Mouse (Mus musculus) urinary bladder, postnatal 36 days (tissue): Measurements from ENCODE around the gene Ankrd44.
A peak's percentile ranks its signal among the peaks of the same experiment; 100 is the strongest.

Source experiments
- DNase-seq, 2 experiments: peaks; one replicate each; pipeline ENCODE4 v3.0.0; 2022; ENCODE audit warnings: low spot score in 2 of 2, mixed read lengths in 1 of 2

Ankrd44 gene

GRCm38 (mm10) chr1:54759841-54760240 lies 166.3 kb downstream of the Ankrd44 start:
- no peak for DNase-seq

GRCm38 (mm10) chr1:54757291-54757690 lies 168.9 kb downstream of the Ankrd44 start:
- DNase-seq, result no peak

- DNase-seq, result no peak
Measured at GRCm38 (mm10) chr1:54755690-54756365, 170.4 kb downstream of the Ankrd44 start.

- no peak for DNase-seq
Measured at GRCm38 (mm10) chr1:54749961-54750360, 176.2 kb downstream of the Ankrd44 start.

GRCm38 (mm10) chr1:54749516-54749915 lies 176.7 kb downstream of the Ankrd44 start:
- DNase-seq, result peak in 1 of 2 experiments; percentile 35

- peak in 1 of 2 experiments; percentile 35 for DNase-seq
Measured at GRCm38 (mm10) chr1:54747785-54748420, 178.3 kb downstream of the Ankrd44 start.

GRCm38 (mm10) chr1:54745666-54746065 lies 180.5 kb downstream of the Ankrd44 start:
- DNase-seq, result no peak

GRCm38 (mm10) chr1:54744171-54744570 lies 182.0 kb downstream of the Ankrd44 start:
- no peak for DNase-seq

GRCm38 (mm10) chr1:54743072-54743471 lies 183.1 kb downstream of the Ankrd44 start:
- no peak for DNase-seq

DNA sequence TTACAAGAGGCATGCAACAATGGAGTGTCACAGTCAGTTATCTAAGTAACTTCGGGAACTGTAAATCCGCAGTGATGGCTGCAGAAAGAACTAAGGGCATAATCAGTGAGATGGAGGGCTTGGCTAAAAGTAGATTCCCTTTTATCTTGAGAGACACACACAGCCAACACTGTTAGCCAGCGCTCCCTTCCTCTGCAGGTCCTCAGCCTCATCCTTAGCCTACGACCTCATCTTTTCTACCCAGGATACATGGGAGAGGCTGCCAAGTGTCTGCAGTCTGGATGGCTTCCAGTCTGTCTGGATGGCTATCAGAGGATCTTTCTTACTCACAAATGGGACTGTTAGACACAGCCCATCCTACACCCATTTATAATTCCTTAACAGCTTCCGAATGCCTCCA lies 185.3 kb downstream of the Ankrd44 start:
- peak in 1 of 2 experiments; percentile 12 for DNase-seq

DNA sequence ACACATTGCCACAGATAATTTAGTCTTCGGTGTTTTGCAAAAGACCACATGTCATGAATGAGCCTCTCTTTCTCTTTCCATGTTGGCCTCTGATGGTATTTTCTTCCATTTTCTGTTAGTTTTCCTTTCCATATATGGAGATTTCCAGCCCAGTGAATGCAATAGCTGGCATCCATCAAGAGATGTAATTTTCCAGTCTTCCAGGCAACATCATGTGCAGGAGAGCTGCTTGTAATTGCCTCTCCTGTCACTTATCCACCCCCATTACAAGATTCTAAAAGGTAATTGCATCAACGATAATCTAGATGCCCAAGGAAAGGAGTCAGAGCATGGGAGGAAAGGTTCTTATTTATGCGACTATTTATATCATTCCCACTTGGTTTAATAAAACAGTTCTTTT lies 188.7 kb downstream of the Ankrd44 start:
- no peak for DNase-seq

DNA sequence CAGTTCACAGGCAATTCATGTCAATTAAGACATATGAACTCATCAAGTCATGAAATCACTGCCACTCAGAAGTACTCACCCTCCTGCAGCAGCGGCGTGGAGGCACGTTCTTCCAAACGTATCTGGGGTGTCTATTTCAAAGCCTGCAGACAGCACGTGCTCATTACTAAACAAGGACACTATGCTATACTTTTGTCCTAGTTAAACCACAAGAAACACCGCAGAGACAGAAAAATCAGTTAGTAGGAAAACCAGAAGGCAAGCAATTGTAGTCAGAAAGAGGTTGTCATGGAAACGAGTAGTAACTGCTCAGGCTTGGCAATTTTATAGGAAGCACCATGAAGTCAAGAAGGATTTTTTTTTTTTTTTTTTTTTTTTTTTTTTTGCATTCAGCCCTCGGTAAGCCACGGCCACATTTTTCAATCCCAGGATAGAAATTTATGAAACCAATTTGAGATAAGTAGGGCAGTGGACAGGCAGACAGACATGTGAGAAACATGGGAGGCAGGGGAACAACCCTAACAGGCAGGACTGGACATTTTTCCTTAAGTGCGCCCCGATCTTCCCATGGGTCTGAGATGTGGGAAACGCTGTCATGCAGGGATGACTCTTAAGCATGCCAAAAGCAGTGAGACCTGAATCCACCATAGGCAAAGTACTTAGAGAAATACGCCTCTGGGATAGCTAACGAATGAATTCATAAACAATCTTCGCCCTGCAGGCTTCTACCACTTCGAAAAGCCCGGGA lies 191.1 kb downstream of the Ankrd44 start:
- DNase-seq, result no peak

- DNase-seq, result peak in 1 of 2 experiments; percentile 56
Measured at GRCm38 (mm10) chr1:54729316-54729715, 196.9 kb downstream of the Ankrd44 start.

GRCm38 (mm10) chr1:54726555-54726954 lies 199.6 kb downstream of the Ankrd44 start:
- no peak for DNase-seq

- DNase-seq, result no peak
Measured at GRCm38 (mm10) chr1:54716921-54717320, 209.3 kb downstream of the Ankrd44 start.

DNA sequence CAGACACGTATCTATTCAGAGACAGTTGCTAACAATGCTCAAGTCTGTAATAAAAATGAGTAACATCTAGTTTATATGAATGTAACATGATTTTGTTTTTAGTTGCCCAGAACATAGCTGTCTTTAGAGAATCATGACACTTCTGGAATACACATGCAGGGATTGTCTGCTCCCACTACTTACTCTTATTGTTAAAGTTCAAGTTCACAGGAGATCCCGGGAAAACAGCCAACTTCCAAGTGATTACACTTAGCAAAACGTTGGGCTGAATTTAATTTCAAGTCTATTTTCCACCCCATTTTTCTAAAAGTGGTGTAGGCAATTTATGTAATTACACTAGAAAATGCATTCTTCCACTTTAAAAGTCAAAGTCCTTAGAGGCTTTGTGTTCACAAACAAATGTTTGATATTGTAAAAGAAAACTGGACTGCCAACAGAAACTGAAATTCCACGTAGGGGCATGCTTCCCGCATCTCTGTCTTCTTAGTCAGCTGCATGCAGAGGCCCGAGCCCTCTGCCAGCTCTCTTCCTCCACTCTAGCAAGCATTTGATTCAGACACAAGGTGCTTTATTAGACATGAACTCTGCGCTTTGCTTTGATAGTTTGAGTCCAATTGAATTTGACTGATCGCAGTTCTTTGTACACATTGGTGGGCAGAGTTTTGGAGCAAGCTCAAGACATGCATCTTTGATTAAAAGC lies 211.0 kb downstream of the Ankrd44 start:
- no peak for DNase-seq

GRCm38 (mm10) chr1:54713231-54714173 lies 212.7 kb downstream of the Ankrd44 start:
- DNase-seq, result no peak

GRCm38 (mm10) chr1:54711568-54711967 lies 214.6 kb downstream of the Ankrd44 start:
- no peak for DNase-seq

DNA sequence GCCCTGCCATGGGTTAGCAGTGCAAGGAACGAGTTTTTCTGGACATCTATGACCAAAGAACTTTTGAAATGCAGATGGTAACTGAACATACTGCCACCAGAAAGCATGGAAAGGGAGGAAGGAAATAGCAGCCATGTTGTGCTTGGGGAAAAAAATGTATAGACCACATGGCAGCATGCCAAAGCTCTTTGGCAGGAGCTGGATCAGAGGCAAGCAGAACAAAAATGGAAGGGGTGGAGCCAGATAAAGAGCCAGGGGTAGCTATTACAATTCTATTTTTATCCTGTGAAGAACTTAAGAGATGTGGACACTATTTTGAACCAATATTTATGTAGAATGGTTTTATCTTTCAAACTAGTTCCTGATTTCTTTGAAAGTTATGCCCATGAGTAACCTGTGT lies 215.6 kb downstream of the Ankrd44 start:
- DNase-seq, result no peak

GRCm38 (mm10) chr1:54707888-54708565 lies 218.2 kb downstream of the Ankrd44 start:
- no peak for DNase-seq
